Mouse (Mus musculus): ENCODE measurements around the gene Ncl. TPM values are rescaled to one million over a fixed set of nuclear protein-coding genes. Genes with fewer than 3 reads are reported as not detected.

Gene Ncl
- total and polyA plus RNA-seq, 2 experiments from 2014 or later = 31.7 to 174 TPM

- Histone ChIP-seq H3K9ac (replicated peaks; ENCODE audit: low read depth, low read length) (no peak overlapping the region), H3K27me3 (ENCODE audit: control insufficient read depth, insufficient read depth, low read length) (peaks cover 42% of the 10 kb centered on the region), H3K36me3 (replicated peaks; ENCODE audit: control insufficient read depth, insufficient read depth, low read length) (no peaks in the 10 kb centered on the region), H3K4me1 (ENCODE audit: control insufficient read depth, insufficient read depth) (no peaks in the 10 kb centered on the region), H3K4me3 (ENCODE audit: low read depth, low read length) (no peak overlapping the region), H3K9me3 (replicated peaks; ENCODE audit: control insufficient read depth, low read length) (no peaks in the 10 kb centered on the region), H3K27ac (ENCODE audit: low read depth) (no peak overlapping the region), H3K4me2 (ENCODE audit: low read depth, low read length) (no peak overlapping the region)
- 52% methylated on average over 6 of the region's 6 CpGs for WGBS
- DNase-seq (ENCODE audit: low spot score) (no peak), ATAC-seq (ENCODE audit: insufficient read depth, low read depth) (no peak)
- no peak for TF ChIP-seq EP300 (IDR thresholded peaks at IDR 0.05; ENCODE audit: low read depth)
- TF ChIP-seq CTCF (IDR thresholded peaks at IDR 0.05; ENCODE audit: low read depth) = peak; percentile 37; the same call in 1 of the 2 replicates
Observed at GRCm38 (mm10) chr1:86301221-86302091, 57.7 kb downstream of the Ncl start.

GRCm38 (mm10) chr1:86300731-86301130 is 58.5 kb downstream of the Ncl start:
- 57% methylated on average over 7 of the region's 7 CpGs for WGBS
- peaks cover 41% of the 10 kb centered on the region for H3K27me3 ChIP-seq (ENCODE audit: control insufficient read depth, insufficient read depth, low read length)

GRCm38 (mm10) chr1:86300093-86300492 is 59.1 kb downstream of the Ncl start:
- Histone ChIP-seq H3K4me1 (ENCODE audit: control insufficient read depth, insufficient read depth) (no peaks in the 10 kb centered on the region), H3K4me2 (ENCODE audit: low read depth, low read length) (no peak overlapping the region), H3K9ac (replicated peaks; ENCODE audit: low read depth, low read length) (no peak overlapping the region), H3K27me3 (ENCODE audit: control insufficient read depth, insufficient read depth, low read length) (peaks cover 38% of the 10 kb centered on the region), H3K36me3 (replicated peaks; ENCODE audit: control insufficient read depth, insufficient read depth, low read length) (no peaks in the 10 kb centered on the region), H3K4me3 (ENCODE audit: low read depth, low read length) (no peak overlapping the region), H3K27ac (ENCODE audit: low read depth) (no peak overlapping the region), H3K9me3 (replicated peaks; ENCODE audit: control insufficient read depth, low read length) (no peaks in the 10 kb centered on the region)
- no peak for ATAC-seq (ENCODE audit: insufficient read depth, low read depth)
- TF ChIP-seq CTCF (IDR thresholded peaks at IDR 0.05; ENCODE audit: low read depth) = no peak
- no peak for TF ChIP-seq EP300 (IDR thresholded peaks at IDR 0.05; ENCODE audit: low read depth)
- 65% methylated on average over 2 of the region's 2 CpGs for WGBS
- DNase-seq (ENCODE audit: low spot score) = no peak

More at GRCm38 (mm10) chr1:86300731-86301130, 58.5 kb downstream of the Ncl start:
- TF ChIP-seq EP300 (IDR thresholded peaks at IDR 0.05; ENCODE audit: low read depth) (no peak), CTCF (IDR thresholded peaks at IDR 0.05; ENCODE audit: low read depth) (no peak)
- Histone ChIP-seq H3K4me3 (ENCODE audit: low read depth, low read length) (no peak overlapping the region), H3K4me1 (ENCODE audit: control insufficient read depth, insufficient read depth) (no peaks in the 10 kb centered on the region), H3K36me3 (replicated peaks; ENCODE audit: control insufficient read depth, insufficient read depth, low read length) (no peaks in the 10 kb centered on the region), H3K9ac (replicated peaks; ENCODE audit: low read depth, low read length) (no peak overlapping the region), H3K9me3 (replicated peaks; ENCODE audit: control insufficient read depth, low read length) (no peaks in the 10 kb centered on the region), H3K4me2 (ENCODE audit: low read depth, low read length) (no peak overlapping the region), H3K27ac (ENCODE audit: low read depth) (no peak overlapping the region)
- no peak for ATAC-seq (ENCODE audit: insufficient read depth, low read depth)
- no peak for DNase-seq (ENCODE audit: low spot score)

Small RNA genes within 50 kb of the gene (microRNA-seq; reads per million reads assigned to microRNA genes)
- gene mmu-mir-3535 = 24.8 reads per million, percentile 39 among the genes with 10 or more reads in this experiment

Other genes starting within 250 kb of the Ncl start
- gene Htr2b, start 247.4 kb downstream of the Ncl start, total RNA-seq (2014; rRNA removed; ENCODE audit: low replicate concordance) = not detected in 2 replicates
- 0.11 and 0.25 TPM in 2 replicates for gene Htr2b, start 247.4 kb downstream of the Ncl start, polyA plus RNA-seq (2015; fragmentation: Nextera tagmentation; extraction: Ambion mirVana)
- not detected in 2 replicates for gene Gm21972, start 225.8 kb downstream of the Ncl start, total RNA-seq (2014; rRNA removed; ENCODE audit: low replicate concordance)
- gene Gm21972, start 225.8 kb downstream of the Ncl start, polyA plus RNA-seq (2015; fragmentation: Nextera tagmentation; extraction: Ambion mirVana) = not detected in 2 replicates
- 1.5 and 2.7 TPM in 2 replicates for gene Armc9, start 204.6 kb downstream of the Ncl start, total RNA-seq (2014; rRNA removed; ENCODE audit: low replicate concordance)
- 5.1 and 5.9 TPM in 2 replicates for gene Armc9, start 204.6 kb downstream of the Ncl start, polyA plus RNA-seq (2015; fragmentation: Nextera tagmentation; extraction: Ambion mirVana)
- gene B3gnt7, start 56.6 kb downstream of the Ncl start, total RNA-seq (2014; rRNA removed; ENCODE audit: low replicate concordance) = 0.69 and 1.4 TPM in 2 replicates
- gene B3gnt7, start 56.6 kb downstream of the Ncl start, polyA plus RNA-seq (2015; fragmentation: Nextera tagmentation; extraction: Ambion mirVana) = 0.49 and 0.71 TPM in 2 replicates
- 0.31 TPM in 1 of 2 replicates, not detected in the other for gene Nmur1, start 66.8 kb upstream of the Ncl start, total RNA-seq (2014; rRNA removed; ENCODE audit: low replicate concordance)
- gene Nmur1, start 66.8 kb upstream of the Ncl start, polyA plus RNA-seq (2015; fragmentation: Nextera tagmentation; extraction: Ambion mirVana) = not detected in 2 replicates
- gene Tex44, start 66.9 kb upstream of the Ncl start, total RNA-seq (2014; rRNA removed; ENCODE audit: low replicate concordance) = not detected in 2 replicates
- not detected in 2 replicates for gene Tex44, start 66.9 kb upstream of the Ncl start, polyA plus RNA-seq (2015; fragmentation: Nextera tagmentation; extraction: Ambion mirVana)
- gene Ptma, start 167.3 kb upstream of the Ncl start, total RNA-seq (2014; rRNA removed; ENCODE audit: low replicate concordance) = 379 and 399 TPM in 2 replicates
- gene Ptma, start 167.3 kb upstream of the Ncl start, polyA plus RNA-seq (2015; fragmentation: Nextera tagmentation; extraction: Ambion mirVana) = 597 and 614 TPM in 2 replicates
- gene Pde6d, start 223.2 kb upstream of the Ncl start, total RNA-seq (2014; rRNA removed; ENCODE audit: low replicate concordance) = 19.8 and 25.0 TPM in 2 replicates
- gene Pde6d, start 223.2 kb upstream of the Ncl start, polyA plus RNA-seq (2015; fragmentation: Nextera tagmentation; extraction: Ambion mirVana) = 50.5 and 57.4 TPM in 2 replicates
- gene Cops7b, start 223.5 kb upstream of the Ncl start, total RNA-seq (2014; rRNA removed; ENCODE audit: low replicate concordance) = 16.0 and 20.7 TPM in 2 replicates
- gene Cops7b, start 223.5 kb upstream of the Ncl start, polyA plus RNA-seq (2015; fragmentation: Nextera tagmentation; extraction: Ambion mirVana) = 14.0 TPM in 2 replicates

All from heart, postnatal 0 days (tissue).